In the genomic region with DNA sequence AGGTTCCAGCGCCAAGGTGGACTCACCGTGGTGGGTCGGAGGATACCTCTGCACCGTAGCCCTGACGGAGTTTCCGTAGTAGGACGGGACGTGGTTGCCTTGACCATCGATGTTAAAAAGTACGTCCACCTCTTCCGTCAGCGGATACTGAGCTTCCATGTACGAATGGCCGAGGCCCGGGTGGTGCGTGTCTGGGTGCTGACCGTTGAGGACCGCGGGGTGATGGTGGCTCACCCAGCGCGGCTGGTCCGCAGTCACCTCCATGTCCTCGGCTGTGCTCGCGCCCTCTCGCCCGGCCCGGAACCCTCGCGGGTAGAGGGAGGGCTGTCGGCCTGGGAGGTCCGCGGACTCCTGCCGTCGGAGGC, we compare ENCODE assay signal across 9 mouse cellular contexts. TPM values are rescaled to one million over a fixed set of nuclear protein-coding genes. Genes with fewer than 3 reads are reported as not detected.
DNase-seq lines count a peak whose midpoint lies in the region; ATAC-seq lines count a peak whose summit lies in the region.
"Had no signal": no experiment of that assay in that cellular context is flagged by ENCODE, and none has a peak within 500 bp of the region (broad histone marks: within the 10 kb centered on the region; RNA-seq: fewer than 3 reads in every experiment).

No protein-coding gene starts in this region.

- H3K9me3 ChIP-seq in heart, embryonic 10.5 days, result no peaks in the 10 kb centered on the region
- no peaks in the 10 kb centered on the region for H3K9me3 ChIP-seq in liver, embryonic 16.5 days (replicated peaks; ENCODE audit: control insufficient read depth, low read length)

- intact Hi-C loops in heart, postnatal 36 days (cut with DNase I), result loop anchor here (5.0 to 10.0 kb wide), 2 partner anchors 330 to 497 kb away; a partner anchor contains a TSS

- H3K9ac ChIP-seq in liver, embryonic 16.5 days (ENCODE audit: low read depth, low read length), result peak overlapping the region; percentile 9; the same call in 1 of the 2 replicates

- no peak for ATAC-seq in liver, embryonic 16.5 days (ENCODE audit: low read depth)

- peak overlapping the region; percentile 84 for H3K27ac ChIP-seq in heart, embryonic 10.5 days
- no peak overlapping the region for H3K27ac ChIP-seq in brown adipose tissue, adult 24 weeks (replicated peaks; ENCODE audit: low read depth, low read length)
- H3K27ac ChIP-seq in liver, embryonic 16.5 days (ENCODE audit: low read length), result no peak overlapping the region
- H3K27ac ChIP-seq: macrophage had no signal

- DNase-seq in heart, embryonic 10.5 days (ENCODE audit: low spot score), result no peak
- no peak for DNase-seq in heart, adult 8-10 months (ENCODE audit: low spot score)
- DNase-seq in heart, postnatal 36 days, result peak; percentile 22 to 34
- DNase-seq in thymus, postnatal 0 days (ENCODE audit: low spot score), result peak; percentile 40
- no peak for DNase-seq in left cerebral cortex, adult 18-20 months (ENCODE audit: low spot score in 2 of 2)
- DNase-seq in left cerebral cortex, adult 11 months (ENCODE audit: low spot score), result no peak

- WGBS in heart, embryonic 10.5 days, result under 1% methylated on average over 35 of the region's 35 CpGs
- under 1% methylated on average over 35 of the region's 35 CpGs for WGBS in liver, embryonic 16.5 days (ENCODE audit: insufficient replicate concordance)

- H3K27me3 ChIP-seq in heart, embryonic 10.5 days (ENCODE audit: insufficient read depth, poor library complexity, severe bottlenecking), result peaks cover 74% of the 10 kb centered on the region
- peaks cover 90% of the 10 kb centered on the region for H3K27me3 ChIP-seq in liver, embryonic 16.5 days (ENCODE audit: control insufficient read depth, insufficient read depth, low read depth, low read length)

- H3K4me2 ChIP-seq in liver, embryonic 16.5 days (ENCODE audit: low read depth, low read length), result peak overlapping the region; percentile 81

- H3K36me3 ChIP-seq in heart, embryonic 10.5 days, result 0 out of 2 replicates have a peak, but pooled peaks cover 4% of the 10 kb centered on the region
- no peaks in the 10 kb centered on the region for H3K36me3 ChIP-seq in liver, embryonic 16.5 days (ENCODE audit: control insufficient read depth, insufficient read depth)

- H3K4me1 ChIP-seq in heart, embryonic 10.5 days, result peaks cover 49% of the 10 kb centered on the region
- peaks cover 4% of the 10 kb centered on the region; the same call in 1 of the 2 replicates for H3K4me1 ChIP-seq in brown adipose tissue, adult 24 weeks (ENCODE audit: control insufficient read depth, insufficient read depth, insufficient read length, low read length)
- H3K4me1 ChIP-seq in liver, embryonic 16.5 days (ENCODE audit: control insufficient read depth, low read depth, low read length), result no peaks in the 10 kb centered on the region; the same call in none of the 2 replicates

- H3K4me3 ChIP-seq in heart, embryonic 10.5 days, result peak overlapping the region; percentile 71
- peak overlapping the region; percentile 74 for H3K4me3 ChIP-seq in brown adipose tissue, adult 24 weeks (ENCODE audit: insufficient read depth, low read depth, low read length)
- peak overlapping the region; percentile 62 for H3K4me3 ChIP-seq in liver, embryonic 16.5 days (ENCODE audit: low read depth, low read length)

RNA-seq across cellular contexts. Expression of a gene that starts 3.7 kb away (rescaled TPM):
- polyA plus RNA-seq in heart, embryonic 10.5 days (2016; fragmentation: Nextera tagmentation; extraction: Ambion mirVana), result 1.1 and 2.6 TPM in 2 replicates
- total RNA-seq in heart, adult 8-10 months (2022), result not detected
- not detected in 2 replicates for polyA plus RNA-seq in brown adipose tissue, adult 24 weeks (2012; ENCODE audit: insufficient read depth, insufficient read length, missing spikeins)
- total RNA-seq in heart, postnatal 36 days (2021), result not detected
- not detected in 2 replicates for polyA plus RNA-seq in liver, embryonic 16.5 days (2015; fragmentation: Nextera tagmentation; extraction: Ambion mirVana)
- polyA plus RNA-seq in thymus, postnatal 0 days (2015; fragmentation: Nextera tagmentation; extraction: Ambion mirVana), result not detected in 2 replicates
- total RNA-seq in left cerebral cortex, adult 18-20 months (2021), result not detected
- polyA plus RNA-seq: macrophage had no signal

RNA-seq across cellular contexts. Expression of a gene that starts 12.0 kb away (rescaled TPM):
- polyA plus RNA-seq in heart, embryonic 10.5 days (2016; fragmentation: Nextera tagmentation; extraction: Ambion mirVana), result 0.76 TPM in 1 of 2 replicates, not detected in the other
- total RNA-seq in heart, adult 8-10 months (2022), result not detected
- not detected in 2 replicates for polyA plus RNA-seq in brown adipose tissue, adult 24 weeks (2012; ENCODE audit: insufficient read depth, insufficient read length, missing spikeins)
- total RNA-seq in heart, postnatal 36 days (2021), result not detected
- not detected in 2 replicates for polyA plus RNA-seq in liver, embryonic 16.5 days (2015; fragmentation: Nextera tagmentation; extraction: Ambion mirVana)
- not detected in 2 replicates for polyA plus RNA-seq in thymus, postnatal 0 days (2015; fragmentation: Nextera tagmentation; extraction: Ambion mirVana)
- not detected for total RNA-seq in left cerebral cortex, adult 18-20 months (2021)
- polyA plus RNA-seq: macrophage had no signal

RNA-seq across cellular contexts. Expression of a gene that starts 12.5 kb away (rescaled TPM):
- 9.1 and 21.7 TPM in 2 replicates for polyA plus RNA-seq in heart, embryonic 10.5 days (2016; fragmentation: Nextera tagmentation; extraction: Ambion mirVana)
- 1 to 10 TPM; 1.2 to 1.7 (median 1.3) TPM for total RNA-seq in heart, adult 8-10 months (2022)
- polyA plus RNA-seq in brown adipose tissue, adult 24 weeks (2012; ENCODE audit: insufficient read depth, insufficient read length, missing spikeins), result not detected in 2 replicates
- total RNA-seq in heart, postnatal 36 days (2021), result 1 to 10 TPM in 1 of 2 experiments, under 1 TPM in 1; 0.47 to 2.2 TPM
- 0.97 and 1.1 TPM in 2 replicates for polyA plus RNA-seq in liver, embryonic 16.5 days (2015; fragmentation: Nextera tagmentation; extraction: Ambion mirVana)
- 69.7 and 81.2 TPM in 2 replicates for polyA plus RNA-seq in thymus, postnatal 0 days (2015; fragmentation: Nextera tagmentation; extraction: Ambion mirVana)
- total RNA-seq in left cerebral cortex, adult 18-20 months (2021), result not detected
- polyA plus RNA-seq: macrophage had no signal

Comparison
In these comparisons a context has a peak if more than half of its experiments do, and no peak if none do; other contexts are left out.
1. DNase-seq: peak in heart, postnatal 36 days (2 of 2) and thymus, postnatal 0 days (single experiment); none in heart, embryonic 10.5 days (single experiment), heart, adult 8-10 months (single experiment), left cerebral cortex, adult 18-20 months (0 of 2) and left cerebral cortex, adult 11 months (single experiment).
2. Peak in every context shown above with its lines, with median percentiles within 50 percentile points of each other: H3K4me3 ChIP-seq.